In the genomic region with DNA sequence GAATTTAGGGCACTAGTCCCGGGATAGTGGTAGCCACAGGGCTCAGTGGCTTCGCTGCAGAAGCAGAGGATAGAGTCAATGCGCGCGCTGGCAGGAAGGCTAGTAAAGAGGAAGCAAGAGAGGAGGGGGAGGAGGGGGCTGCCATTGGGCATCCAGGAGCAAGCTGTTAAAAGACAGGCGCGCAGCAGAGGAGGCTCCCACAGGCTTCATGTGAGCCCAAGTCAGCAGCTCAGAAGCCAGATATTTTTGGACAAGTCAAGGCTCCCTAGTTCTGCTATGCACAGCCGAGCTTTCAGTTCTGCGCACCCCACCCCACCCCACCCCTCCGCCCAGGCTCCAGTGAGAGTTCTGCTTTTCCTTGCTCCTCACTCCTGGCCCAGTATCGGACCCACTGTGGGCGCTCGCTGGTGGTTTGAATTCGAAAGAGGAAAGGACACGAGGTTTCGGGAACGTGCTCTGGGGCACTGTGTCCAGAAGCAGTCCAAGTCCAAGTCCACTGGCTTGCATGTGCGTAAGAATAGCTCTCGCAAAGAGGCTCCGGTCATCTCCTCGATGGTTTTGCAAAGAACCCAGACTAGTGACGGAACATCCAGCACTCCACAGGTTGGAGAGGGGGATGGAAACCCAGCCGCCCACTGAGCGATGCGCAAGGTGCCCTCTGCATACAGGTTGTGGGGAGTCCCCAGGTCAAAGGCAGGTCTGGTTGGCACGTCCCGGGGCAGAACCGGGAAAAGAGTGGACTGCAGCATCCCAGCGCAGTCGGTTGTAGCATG, we compare ENCODE assay signal across 8 mouse cellular contexts. TPM values are rescaled to one million over a fixed set of nuclear protein-coding genes. Genes with fewer than 3 reads are reported as not detected.
DNase-seq lines count a peak whose midpoint lies in the region; ATAC-seq and TF ChIP-seq lines count a peak whose summit lies in the region.

No protein-coding gene starts in this region.

- WGBS in heart, adult 2 months, result under 1% methylated on average over 30 of the region's 30 CpGs
- under 1% methylated on average over 30 of the region's 30 CpGs for WGBS in kidney, embryonic 16.5 days
- under 1% methylated on average over 30 of the region's 30 CpGs for WGBS in lung, postnatal 0 days

- intact Hi-C loops in heart, adult 2 months (cut with DNase I), result loop anchor here (1.0 to 5.0 kb wide), 4 partner anchors 30 to 126 kb away; partner anchors contain the start of genes Fam114a2 and Mfap3

- H3K9me3 ChIP-seq in kidney, embryonic 16.5 days (ENCODE audit: low read length), result no peaks in the 10 kb centered on the region
- H3K9me3 ChIP-seq in lung, postnatal 0 days (ENCODE audit: low read length), result no peaks in the 10 kb centered on the region

- H3K4me2 ChIP-seq in kidney, embryonic 16.5 days (replicated peaks; ENCODE audit: low read depth, low read length), result peak overlapping the region; percentile 98
- peak overlapping the region; percentile 97 for H3K4me2 ChIP-seq in lung, postnatal 0 days (replicated peaks; ENCODE audit: low read depth, low read length)

- TF ChIP-seq EP300 in heart, adult 2 months (IDR thresholded peaks at IDR 0.05; ENCODE audit: insufficient read depth, low read depth, low read length), result no peak
- no peak for TF ChIP-seq EP300 in lung, postnatal 0 days (IDR thresholded peaks at IDR 0.05)

- no peak for TF ChIP-seq CTCF in cortical plate, adult 2 months (IDR thresholded peaks at IDR 0.05; ENCODE audit: extremely low read depth, insufficient read depth, low read length)
- no peak for TF ChIP-seq CTCF in heart, adult 2 months (IDR thresholded peaks at IDR 0.05)
- no peak for TF ChIP-seq CTCF in lung, postnatal 0 days (IDR thresholded peaks at IDR 0.05)

- no peak overlapping the region for H3K27ac ChIP-seq in cortical plate, adult 2 months (ENCODE audit: insufficient read depth, low read length)
- H3K27ac ChIP-seq in heart, adult 2 months, result peak overlapping the region; percentile 98
- H3K27ac ChIP-seq in kidney, embryonic 16.5 days (ENCODE audit: low read length), result peak overlapping the region; percentile 75; the same call in 1 of the 2 replicates
- H3K27ac ChIP-seq in lung, postnatal 0 days (ENCODE audit: low read length), result peak overlapping the region; percentile 54

- H3K4me1 ChIP-seq in cortical plate, adult 2 months (ENCODE audit: control insufficient read depth, insufficient read depth, low read length), result no peaks in the 10 kb centered on the region
- peaks cover 1% of the 10 kb centered on the region; the same call in 1 of the 2 replicates for H3K4me1 ChIP-seq in heart, adult 2 months (ENCODE audit: control insufficient read depth, insufficient read depth, low read length)
- peaks cover 29% of the 10 kb centered on the region for H3K4me1 ChIP-seq in kidney, embryonic 16.5 days (ENCODE audit: insufficient read depth, low read length)
- 0 out of 2 replicates have a peak, but pooled peaks cover 3% of the 10 kb centered on the region for H3K4me1 ChIP-seq in lung, postnatal 0 days (ENCODE audit: insufficient read depth, low read depth, low read length)

- TF ChIP-seq POLR2A in cortical plate, adult 2 months (IDR thresholded peaks at IDR 0.05; ENCODE audit: extremely low read depth, insufficient read depth, low read length), result no peak
- TF ChIP-seq POLR2A in heart, adult 2 months (IDR thresholded peaks at IDR 0.05; ENCODE audit: insufficient read depth, low read depth, low read length), result 0 out of 2 replicates have a peak, but pooled peaks have one; percentile 19

- peak; percentile 53 for ATAC-seq in kidney, embryonic 16.5 days (ENCODE audit: low FRiP score, low TSS enrichment)
- peak; percentile 43 for ATAC-seq in lung, postnatal 0 days
- ATAC-seq in neutrophil, adult 5-6 weeks (ENCODE audit: extremely low read depth, insufficient number of reproducible peaks, low FRiP score, poor library complexity, severe bottlenecking), result peak; percentile 40; the same call in 1 of the 2 replicates

- H3K79me2 ChIP-seq in heart, adult 2 months (replicated peaks; ENCODE audit: control insufficient read depth, insufficient read depth, low read length), result no peaks in the 10 kb centered on the region

- H3K9ac ChIP-seq in heart, adult 2 months (ENCODE audit: low read depth, low read length), result peak overlapping the region; percentile 82
- H3K9ac ChIP-seq in kidney, embryonic 16.5 days (replicated peaks; ENCODE audit: low read length), result peak overlapping the region; percentile 85
- peak overlapping the region; percentile 46 for H3K9ac ChIP-seq in lung, postnatal 0 days (replicated peaks; ENCODE audit: low read depth)

- H3K27me3 ChIP-seq in heart, adult 2 months (ENCODE audit: control insufficient read depth, insufficient read depth, low read length), result no peaks in the 10 kb centered on the region
- no peaks in the 10 kb centered on the region for H3K27me3 ChIP-seq in kidney, embryonic 16.5 days (ENCODE audit: insufficient read depth, low read length)
- H3K27me3 ChIP-seq in lung, postnatal 0 days (replicated peaks; ENCODE audit: insufficient read depth, low read length), result no peaks in the 10 kb centered on the region

- DNase-seq in right cerebral cortex, postnatal 10 days (ENCODE audit: low spot score in 2 of 2), result peak; percentile 57 to 67
- no peak for DNase-seq in right cerebral cortex, postnatal 4 days
- peak in 1 of 2 experiments; percentile 72 for DNase-seq in heart, adult 2 months
- DNase-seq in lung, postnatal 0 days (ENCODE audit: low spot score), result peak; percentile 40
- no peak for DNase-seq in natural killer cell, adult 2 months (ENCODE audit: low spot score in 2 of 2)

- peak overlapping the region; percentile 70 for H3K4me3 ChIP-seq in cortical plate, adult 2 months (ENCODE audit: insufficient read depth, low read length)
- peak overlapping the region; percentile 75 for H3K4me3 ChIP-seq in heart, adult 2 months
- H3K4me3 ChIP-seq in kidney, embryonic 16.5 days (ENCODE audit: low read length), result peak overlapping the region; percentile 64
- H3K4me3 ChIP-seq in lung, postnatal 0 days (ENCODE audit: low read depth, low read length), result peak overlapping the region; percentile 60

- no peaks in the 10 kb centered on the region for H3K36me3 ChIP-seq in heart, adult 2 months (ENCODE audit: control insufficient read depth, insufficient read depth, low read length)
- H3K36me3 ChIP-seq in kidney, embryonic 16.5 days (ENCODE audit: insufficient read depth, low read length), result no peaks in the 10 kb centered on the region
- H3K36me3 ChIP-seq in lung, postnatal 0 days (ENCODE audit: insufficient read depth, low read length), result no peaks in the 10 kb centered on the region

RNA-seq across cellular contexts. Expression of gene Galnt10, which starts 0.8 kb away (rescaled TPM):
- 6.1 and 6.4 TPM in 2 replicates for polyA plus RNA-seq in cortical plate, adult 2 months (2012; rRNA removed)
- total RNA-seq in heart, adult 2 months (2021), result 1 to 10 TPM; 5.6 to 8.7 TPM
- 5.2 and 5.5 TPM in 2 replicates for polyA plus RNA-seq in heart, adult 2 months (2012; rRNA removed)
- polyA plus RNA-seq in kidney, embryonic 16.5 days (2015; fragmentation: Nextera tagmentation; extraction: Ambion mirVana), result 23.6 TPM in 2 replicates
- 6.1 and 6.4 TPM in 2 replicates for polyA plus RNA-seq in lung, postnatal 0 days (2015; fragmentation: Nextera tagmentation; extraction: Ambion mirVana)
- 18.2 and 21.2 TPM in 2 replicates for total RNA-seq in neutrophil, adult 5-6 weeks (2017)

Comparison
In these comparisons a context has a peak if more than half of its experiments do, and no peak if none do; other contexts are left out.
1. DNase-seq: peak in right cerebral cortex, postnatal 10 days (2 of 2) and lung, postnatal 0 days (single experiment); none in right cerebral cortex, postnatal 4 days (single experiment) and natural killer cell, adult 2 months (0 of 2).
2. Peak in every context shown above with its lines, with median percentiles within 50 percentile points of each other: H3K4me3 ChIP-seq, H3K9ac ChIP-seq and ATAC-seq.